Mouse (Mus musculus) heart, embryonic 16.5 days (tissue): ENCODE data around the gene Kyat3. TPM values are rescaled to one million over a fixed set of nuclear protein-coding genes. Genes with fewer than 3 reads are reported as not detected.
"Not testable (repeated sequence)": the region's sequence is repeated elsewhere in the genome, so short reads cannot be mapped to it uniquely, and the experiment has no call there.

Experiments used
- ATAC-seq: fragments of 200-750 bp; cut with Nextera tagmentation; replicated peaks from 2 replicates; pipeline ENCODE4 v1.8.0; 2017; ENCODE audit warnings: moderate number of reproducible peaks; ENCODE audit not compliant: insufficient read depth, low FRiP score; ENCODE audit errors: extremely low read depth
- H3K27ac ChIP-seq: fragments of 300-500 bp; sonication (generic); 2 replicates; pipeline ENCODE4 v1.5.1; 2014; ENCODE audit warnings: mild to moderate bottlenecking, low read length, control low read depth, moderate library complexity
- H3K27me3 ChIP-seq: fragments of 300-500 bp; sonication (generic); 2 replicates; pipeline ENCODE4 v1.6.1; 2014; ENCODE audit warnings: low read length, mixed read lengths; ENCODE audit not compliant: control insufficient read depth, insufficient read depth
- H3K36me3 ChIP-seq: fragments of 300-500 bp; sonication (generic); 2 replicates; pipeline ENCODE4 v1.6.1; 2014; ENCODE audit not compliant: control insufficient read depth, insufficient read depth
- H3K4me1 ChIP-seq: fragments of 300-500 bp; sonication (generic); 2 replicates; pipeline ENCODE4 v1.6.1; 2014; ENCODE audit warnings: low read length, mixed read lengths; ENCODE audit not compliant: control insufficient read depth, insufficient read depth
- H3K4me2 ChIP-seq: fragments of 300-500 bp; sonication (generic); 2 replicates; pipeline ENCODE4 v1.6.1; 2014; ENCODE audit warnings: low read depth, mild to moderate bottlenecking, control low read depth, low read length
- H3K4me3 ChIP-seq: fragments of 300-500 bp; sonication (generic); 2 replicates; pipeline ENCODE4 v1.5.1; 2014; ENCODE audit warnings: mild to moderate bottlenecking, control low read depth, low read length
- H3K9ac ChIP-seq: fragments of 300-500 bp; sonication (generic); 2 replicates; pipeline ENCODE4 v1.6.1; 2014; ENCODE audit warnings: low read length, control low read depth
- H3K9me3 ChIP-seq: fragments of 300-500 bp; sonication (generic); replicated peaks from 2 replicates; pipeline ENCODE4 v1.6.1; 2016; ENCODE audit warnings: low read length; ENCODE audit not compliant: control insufficient read depth
- WGBS: fragments of 180-500 bp; shearing (Covaris S2); extraction: QIAGEN DNeasy Blood & Tissue Kit; methylation state at CpG from one replicate; pipeline ENCODE4 v1.1.7; 2014; 5-methylcytosine and 5-hydroxymethylcytosine counted together
- polyA plus RNA-seq: library from polyadenylated mRNA; unstranded; fragments of >200 nt; fragmentation: Nextera tagmentation; extraction: Ambion mirVana; gene quantifications from 2 replicates; pipeline ENCODE4 v1.2.1, GENCODE M21; 2015

Kyat3 gene
- polyA plus RNA-seq, 1 experiment from 2014 or later, result 15.6 TPM

DNA sequence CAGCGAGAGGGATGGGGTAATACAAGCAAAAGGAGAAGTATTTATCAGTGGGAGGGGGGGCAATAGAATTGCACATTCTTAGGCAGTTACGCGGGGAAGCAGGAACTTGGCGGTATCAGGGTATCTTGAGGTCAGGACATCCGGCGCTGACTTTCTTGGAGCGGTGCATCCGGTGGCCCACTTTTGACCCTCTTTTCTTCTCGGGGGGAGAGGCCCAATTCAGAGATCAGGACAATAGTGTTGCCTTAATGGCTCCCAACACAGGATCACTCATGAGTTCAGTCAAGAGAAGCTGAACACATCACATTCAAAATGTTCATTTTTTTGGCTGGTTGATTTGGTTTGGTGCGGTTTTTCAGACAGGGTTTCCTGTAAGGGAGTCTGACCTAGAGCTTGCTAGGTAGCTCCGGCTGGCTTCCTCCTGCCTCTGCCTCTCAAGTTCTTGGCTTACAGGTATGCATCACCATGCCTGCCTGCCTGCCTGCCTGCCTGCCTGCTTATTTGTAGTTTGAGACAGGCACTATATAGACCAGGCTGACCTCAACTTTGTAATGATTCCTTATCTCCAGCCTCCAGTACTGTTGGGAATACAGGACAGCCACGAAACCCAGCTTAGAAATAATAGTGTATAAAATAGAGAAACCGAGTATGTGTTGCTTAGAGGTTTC is 7.5 kb downstream of the Kyat3 start:
- not testable (repeated sequence) for H3K4me2 ChIP-seq
- 75% methylated on average over 13 of the region's 13 CpGs for WGBS

DNA sequence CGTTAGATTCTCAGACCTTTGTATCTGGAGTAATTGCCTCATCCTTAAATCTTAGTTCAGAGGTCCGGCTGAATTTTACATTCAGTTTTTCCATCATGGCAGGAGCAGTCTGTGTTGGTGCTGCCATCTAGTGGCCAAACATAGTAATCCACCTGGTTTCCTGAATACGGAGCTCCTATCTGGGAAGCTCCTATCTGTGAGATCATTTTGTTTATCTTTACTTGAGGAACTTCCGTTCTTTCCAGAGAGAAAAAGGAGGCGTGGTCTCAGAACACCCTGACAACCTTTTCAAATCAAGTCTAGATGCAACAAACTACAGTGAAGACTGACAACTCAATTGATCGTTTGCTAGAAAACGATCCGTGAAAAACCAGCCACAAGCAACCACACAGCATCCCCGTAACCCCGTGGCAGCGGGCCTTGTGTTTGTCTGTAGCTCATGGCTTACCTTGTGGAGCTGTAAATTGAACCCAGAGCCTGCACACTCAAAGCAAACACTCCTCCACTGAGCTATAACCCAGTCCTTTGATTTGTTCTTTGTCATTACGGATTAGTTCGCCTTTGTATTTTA is 8.1 kb downstream of the Kyat3 start:
- no peak for ATAC-seq
- no peak overlapping the region for H3K27ac ChIP-seq
- H3K27me3 ChIP-seq, result no peaks in the 10 kb centered on the region
- WGBS, result 41% methylated on average over 13 of the region's 13 CpGs
- no peaks in the 10 kb centered on the region for H3K9me3 ChIP-seq
- no peaks in the 10 kb centered on the region for H3K36me3 ChIP-seq
- peaks cover 3% of the 10 kb centered on the region; the same call in 1 of the 2 replicates for H3K4me1 ChIP-seq
- H3K4me3 ChIP-seq, result no peak overlapping the region
- no peak overlapping the region for H3K4me2 ChIP-seq
- no peak overlapping the region for H3K9ac ChIP-seq

More for the DNA sequence above, 7.5 kb downstream of the Kyat3 start:
- H3K27ac ChIP-seq, H3K4me3 ChIP-seq, H3K9me3 ChIP-seq, H3K27me3 ChIP-seq, H3K9ac ChIP-seq, H3K4me1 ChIP-seq, ATAC-seq, H3K36me3 ChIP-seq: not testable (repeated sequence)

DNA sequence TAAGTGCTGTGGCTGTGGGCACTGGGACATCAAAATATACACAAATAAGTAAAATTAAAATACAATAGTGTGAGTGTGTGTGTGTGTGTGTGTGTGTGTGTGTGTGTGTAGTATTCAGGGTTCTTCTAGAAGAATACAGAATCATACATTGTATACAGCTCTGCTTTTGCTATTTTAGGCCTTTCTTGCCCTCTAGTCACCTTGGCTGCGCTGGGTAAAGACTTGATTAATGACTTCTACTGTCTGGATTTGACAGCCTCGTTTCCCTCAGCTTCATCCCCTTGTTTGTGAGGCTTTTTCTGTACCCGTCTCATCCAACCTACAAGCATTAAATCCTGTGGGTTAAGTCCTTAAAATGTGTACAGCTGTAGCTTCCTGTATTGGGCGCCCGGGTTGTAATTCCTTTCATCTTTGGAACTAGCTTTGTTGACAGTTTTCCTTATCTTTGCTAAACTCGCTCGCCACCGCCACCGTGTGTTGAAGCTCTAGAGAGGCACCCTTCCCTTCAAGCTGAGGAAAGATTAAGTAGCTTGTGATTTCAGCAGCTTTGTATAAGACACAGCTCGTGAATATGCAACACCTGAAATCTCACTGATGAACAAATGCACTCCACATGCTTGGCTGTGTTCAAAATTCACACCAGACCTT is 9.6 kb downstream of the Kyat3 start:
- H3K9me3 ChIP-seq, result no peaks in the 10 kb centered on the region
- no peak overlapping the region for H3K27ac ChIP-seq
- WGBS, result 11% methylated on average over 10 of the region's 10 CpGs
- H3K36me3 ChIP-seq, result no peaks in the 10 kb centered on the region
- H3K4me2 ChIP-seq, result peak overlapping the region; percentile 48
- ATAC-seq, result peak; percentile 63; the same call in 1 of the 2 replicates
- 0 out of 2 replicates have a peak overlapping the region, but pooled peaks have one; percentile 10 for H3K9ac ChIP-seq
- peaks cover 3% of the 10 kb centered on the region; the same call in 1 of the 2 replicates for H3K4me1 ChIP-seq
- no peaks in the 10 kb centered on the region for H3K27me3 ChIP-seq
- no peak overlapping the region for H3K4me3 ChIP-seq

DNA sequence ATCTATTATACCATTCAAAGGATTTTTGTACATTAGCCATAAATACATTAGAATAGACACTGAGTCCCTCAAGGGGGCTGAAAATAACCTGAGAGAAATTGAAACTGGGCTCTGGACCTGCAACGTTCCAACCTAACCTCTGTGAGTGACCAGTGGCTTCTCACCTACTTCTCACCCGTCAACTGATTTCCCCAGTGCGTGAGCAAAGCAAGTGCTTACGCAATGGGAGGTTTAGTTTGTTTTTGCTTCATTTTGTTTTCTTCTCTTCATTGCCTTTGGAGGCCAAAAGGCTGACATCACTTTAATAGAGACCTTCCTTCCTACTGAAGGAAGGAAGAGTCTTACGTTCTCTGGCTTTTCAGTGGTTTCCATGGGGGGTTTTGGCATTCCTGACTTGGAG is 10.5 kb downstream of the Kyat3 start:
- Histone ChIP-seq H3K27ac (no peak overlapping the region), H3K4me1 (peaks cover 3% of the 10 kb centered on the region; the same call in 1 of the 2 replicates), H3K4me3 (no peak overlapping the region), H3K27me3 (no peaks in the 10 kb centered on the region), H3K9ac (no peak overlapping the region), H3K9me3 (no peaks in the 10 kb centered on the region), H3K36me3 (no peaks in the 10 kb centered on the region), H3K4me2 (no peak overlapping the region)
- 86% methylated on average over 5 of the region's 5 CpGs for WGBS
- ATAC-seq, result no peak

DNA sequence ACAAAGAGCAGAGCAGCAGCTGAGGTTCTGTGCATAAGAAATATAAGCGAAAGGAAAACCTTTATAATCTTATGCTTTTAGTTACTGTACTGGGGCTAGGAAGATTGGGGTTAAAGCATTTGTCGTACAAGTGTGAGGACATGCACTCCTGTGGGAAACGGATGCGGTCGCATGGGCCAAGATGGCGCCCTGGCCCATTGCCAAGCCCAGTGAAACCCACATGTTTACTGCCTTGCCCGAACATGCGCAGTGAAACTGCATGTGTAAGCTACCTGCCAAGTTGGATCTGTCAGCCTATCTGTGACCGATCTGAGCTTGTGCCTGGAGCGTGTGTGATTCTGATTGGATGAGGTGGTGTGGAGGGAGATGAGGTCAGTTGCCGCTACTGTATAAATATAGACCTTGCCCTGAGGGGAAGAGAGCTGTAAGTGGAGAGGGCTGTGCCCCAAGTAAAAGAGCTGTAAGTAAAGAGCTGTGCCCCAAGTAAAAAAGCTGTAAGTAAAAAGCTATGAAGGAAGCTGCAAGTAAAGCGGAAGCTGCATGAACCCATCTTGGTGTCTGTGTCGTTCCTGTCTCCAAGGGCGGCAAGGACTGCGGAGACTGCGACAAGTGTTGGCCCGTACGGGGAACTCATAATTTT is 11.7 kb downstream of the Kyat3 start:
- H3K9ac ChIP-seq, ATAC-seq: not testable (repeated sequence)

DNA sequence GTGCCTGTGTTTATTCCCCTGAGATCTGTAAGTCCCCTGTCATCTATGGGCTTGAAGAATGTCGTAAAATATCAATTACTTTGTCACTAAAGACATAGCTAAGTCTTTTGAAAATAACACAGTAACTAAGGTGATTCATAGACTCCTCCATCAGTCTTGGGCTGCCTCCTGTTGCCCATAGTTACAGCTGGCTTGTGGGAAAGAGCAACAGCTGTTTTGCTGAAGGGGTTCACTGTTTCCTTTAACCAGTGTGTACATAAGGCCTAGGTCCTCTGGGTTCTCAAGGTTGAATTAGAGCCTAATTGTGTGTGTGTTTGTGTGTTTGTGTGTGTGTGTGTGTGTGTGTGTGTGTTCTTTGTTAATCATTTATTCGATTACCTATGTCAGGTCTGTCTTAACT is 24.6 kb downstream of the Kyat3 start:
- WGBS, result 77% methylated on average over 2 of the region's 2 CpGs

More for the DNA sequence above, 11.7 kb downstream of the Kyat3 start:
- not testable (repeated sequence) for H3K9me3 ChIP-seq, H3K4me3 ChIP-seq, H3K4me2 ChIP-seq, H3K27me3 ChIP-seq, H3K4me1 ChIP-seq, H3K27ac ChIP-seq, H3K36me3 ChIP-seq
- WGBS, result 89% methylated on average over 18 of the region's 18 CpGs

DNA sequence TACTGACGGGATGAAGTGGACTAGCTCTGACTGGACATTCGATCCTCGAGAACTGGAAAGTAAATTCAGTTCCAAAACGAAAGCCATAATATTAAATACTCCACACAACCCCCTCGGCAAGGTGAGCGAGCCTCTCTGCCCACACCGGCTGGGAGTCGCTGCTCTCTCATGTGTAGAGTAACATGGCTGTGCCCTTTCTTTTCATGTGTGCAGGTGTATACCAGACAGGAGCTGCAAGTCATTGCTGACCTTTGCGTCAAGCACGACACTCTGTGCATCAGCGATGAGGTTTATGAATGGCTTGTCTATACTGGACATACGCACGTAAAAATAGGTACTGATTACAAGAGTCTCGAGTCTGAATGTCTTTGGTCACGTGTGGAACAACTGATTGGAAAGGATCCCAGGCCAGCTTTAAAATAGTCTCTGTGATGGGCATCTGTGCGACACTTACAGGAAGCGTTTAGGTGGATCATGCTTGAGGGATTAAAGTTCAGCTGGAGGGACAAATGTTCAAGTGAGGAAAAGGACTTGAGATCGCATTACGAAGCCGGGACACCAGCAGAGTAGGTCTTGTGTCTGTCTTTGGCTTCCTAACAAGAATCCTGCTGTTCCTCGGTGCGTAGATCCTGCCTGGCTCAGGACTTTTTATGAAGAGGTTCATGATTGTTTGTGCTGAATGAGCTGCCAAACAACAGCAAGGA is 25.3 kb downstream of the Kyat3 start:
- Histone ChIP-seq H3K4me3 (no peak overlapping the region), H3K36me3 (no peaks in the 10 kb centered on the region), H3K27me3 (no peaks in the 10 kb centered on the region), H3K4me2 (no peak overlapping the region), H3K27ac (peak overlapping the region; percentile 19; the same call in 1 of the 2 replicates), H3K9ac (no peak overlapping the region), H3K4me1 (no peaks in the 10 kb centered on the region), H3K9me3 (no peaks in the 10 kb centered on the region)
- ATAC-seq, result no peak
- WGBS, result 70% methylated on average over 22 of the region's 22 CpGs

More for the DNA sequence above, 24.6 kb downstream of the Kyat3 start:
- ATAC-seq, result no peak
- H3K27ac ChIP-seq, result no peak overlapping the region
- no peak overlapping the region for H3K4me3 ChIP-seq
- no peak overlapping the region for H3K9ac ChIP-seq
- H3K4me1 ChIP-seq, result no peaks in the 10 kb centered on the region
- H3K4me2 ChIP-seq, result no peak overlapping the region
- H3K27me3 ChIP-seq, result no peaks in the 10 kb centered on the region
- H3K9me3 ChIP-seq, result no peaks in the 10 kb centered on the region
- H3K36me3 ChIP-seq, result no peaks in the 10 kb centered on the region

DNA sequence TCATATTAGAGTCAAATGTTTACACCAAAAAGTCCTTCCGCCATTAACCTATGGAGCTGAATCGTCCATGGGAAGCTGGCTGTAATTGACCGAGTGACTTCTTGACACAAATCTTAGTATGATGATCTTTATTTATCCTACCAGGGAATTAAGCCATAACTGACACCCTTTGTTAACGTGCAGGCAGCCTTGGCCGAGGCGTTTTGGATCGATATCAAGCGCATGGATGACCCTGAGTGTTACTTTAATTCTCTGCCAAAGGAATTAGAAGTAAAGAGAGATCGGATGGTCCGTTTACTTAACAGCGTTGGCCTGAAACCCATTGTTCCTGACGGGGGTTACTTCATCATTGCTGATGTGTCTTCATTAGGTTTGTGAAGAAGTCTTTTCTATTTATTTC is 33.4 kb downstream of the Kyat3 start:
- H3K9ac ChIP-seq, result no peak overlapping the region
- H3K4me1 ChIP-seq, result no peaks in the 10 kb centered on the region
- no peaks in the 10 kb centered on the region for H3K36me3 ChIP-seq
- 78% methylated on average over 12 of the region's 12 CpGs for WGBS
- H3K27ac ChIP-seq, result no peak overlapping the region
- no peak for ATAC-seq
- H3K4me3 ChIP-seq, result no peak overlapping the region
- no peaks in the 10 kb centered on the region for H3K27me3 ChIP-seq
- no peaks in the 10 kb centered on the region for H3K9me3 ChIP-seq
- no peak overlapping the region for H3K4me2 ChIP-seq
